Mouse (Mus musculus) erythroblast, embryonic 14.5 days (primary cell): ENCODE measurements at regions not wholly inside any gene's neighbourhood (a gene's known extent, or its start where the extent isn't known, plus 50 kb on each side); places are given as distances from the start of the nearest gene placed in this dataset.
"Not testable (repeated sequence)": the region's sequence is repeated elsewhere in the genome, so short reads cannot be mapped to it uniquely, and the experiment has no call there.

ENCODE experiments used
- H3K27me3 ChIP-seq: 2 replicates; pipeline ENCODE4 v1.6.1; 2012; ENCODE audit warnings: inconsistent platforms; ENCODE audit not compliant: control insufficient read depth
- H3K36me3 ChIP-seq: 2 replicates; pipeline ENCODE4 v1.6.1; 2012; ENCODE audit warnings: mild to moderate bottlenecking, inconsistent platforms; ENCODE audit not compliant: control insufficient read depth
- H3K4me1 ChIP-seq: 2 replicates; pipeline ENCODE4 v1.6.1; 2012; ENCODE audit warnings: inconsistent platforms; ENCODE audit not compliant: control insufficient read depth
- H3K4me3 ChIP-seq: replicated peaks from 2 replicates; pipeline ENCODE3; 2012; ENCODE audit warnings: moderate library complexity, mild to moderate bottlenecking, inconsistent platforms
- H3K9me3 ChIP-seq: 2 replicates; pipeline ENCODE4 v1.6.1; 2012; ENCODE audit warnings: low read length, inconsistent platforms, mixed read lengths; ENCODE audit not compliant: control insufficient read depth
- GATA1 ChIP-seq: IDR thresholded peaks from 2 replicates; pipeline ENCODE4 v1.6.1; 2012; ENCODE audit warnings: low read length, inconsistent platforms, mixed read lengths
- TAL1 ChIP-seq: IDR thresholded peaks from 3 replicates; pipeline ENCODE4 v1.6.1; 2012; ENCODE audit warnings: low read length, inconsistent platforms, mixed read lengths

- Histone ChIP-seq H3K4me3 (no peak overlapping the region), H3K9me3 (peaks cover 4% of the 10 kb centered on the region; the same call in 1 of the 2 replicates), H3K36me3 (no peaks in the 10 kb centered on the region), H3K4me1 (no peaks in the 10 kb centered on the region), H3K27me3 (no peaks in the 10 kb centered on the region)
- TF ChIP-seq GATA1: no peak
- no peak for TF ChIP-seq TAL1
These were observed 127.7 kb downstream of the Lyplal1 start for GRCm38 (mm10) chr1:185989432-185989831.

- not testable (repeated sequence) for H3K27me3 ChIP-seq, H3K36me3 ChIP-seq, H3K4me1 ChIP-seq, H3K4me3 ChIP-seq, H3K9me3 ChIP-seq
These were observed 117.0 kb downstream of the Lyplal1 start for GRCm38 (mm10) chr1:186000066-186000465.

GRCm38 (mm10) chr1:186013413-186013812, 103.7 kb downstream of the Lyplal1 start:
- TF ChIP-seq TAL1 (no peak), GATA1 (no peak)
- Histone ChIP-seq H3K27me3 (no peaks in the 10 kb centered on the region), H3K9me3 (no peaks in the 10 kb centered on the region; the same call in 1 of the 2 replicates), H3K4me1 (no peaks in the 10 kb centered on the region), H3K4me3 (no peak overlapping the region), H3K36me3 (no peaks in the 10 kb centered on the region)

GRCm38 (mm10) chr1:186014166-186014565, 102.9 kb downstream of the Lyplal1 start:
- H3K9me3 ChIP-seq: no peaks in the 10 kb centered on the region; the same call in 1 of the 2 replicates
- no peaks in the 10 kb centered on the region for H3K36me3 ChIP-seq
- H3K4me1 ChIP-seq: no peaks in the 10 kb centered on the region
- H3K27me3 ChIP-seq: no peaks in the 10 kb centered on the region
- TF ChIP-seq GATA1: no peak
- no peak for TF ChIP-seq TAL1
- no peak overlapping the region for H3K4me3 ChIP-seq

GRCm38 (mm10) chr1:186015831-186016561, 101.1 kb downstream of the Lyplal1 start:
- Histone ChIP-seq H3K4me1 (no peaks in the 10 kb centered on the region), H3K4me3 (no peak overlapping the region), H3K9me3 (peaks cover 5% of the 10 kb centered on the region), H3K27me3 (no peaks in the 10 kb centered on the region), H3K36me3 (no peaks in the 10 kb centered on the region)
- TF ChIP-seq TAL1: no peak
- TF ChIP-seq GATA1: no peak

GRCm38 (mm10) chr1:186017547-186017946, 99.6 kb downstream of the Lyplal1 start:
- Histone ChIP-seq H3K9me3 (peaks cover 9% of the 10 kb centered on the region), H3K27me3 (no peaks in the 10 kb centered on the region), H3K4me3 (no peak overlapping the region), H3K36me3 (no peaks in the 10 kb centered on the region), H3K4me1 (no peaks in the 10 kb centered on the region)
- TF ChIP-seq TAL1 (no peak), GATA1 (no peak)

- H3K27me3 ChIP-seq: no peaks in the 10 kb centered on the region
- no peaks in the 10 kb centered on the region for H3K4me1 ChIP-seq
- no peak overlapping the region for H3K4me3 ChIP-seq
- H3K36me3 ChIP-seq: no peaks in the 10 kb centered on the region
- peaks cover 16% of the 10 kb centered on the region for H3K9me3 ChIP-seq
- TF ChIP-seq TAL1: no peak
- no peak for TF ChIP-seq GATA1
These were observed 97.6 kb downstream of the Lyplal1 start for GRCm38 (mm10) chr1:186019511-186019910.

GRCm38 (mm10) chr1:186031951-186032350, 85.2 kb downstream of the Lyplal1 start:
- no peak for TF ChIP-seq TAL1
- no peak for TF ChIP-seq GATA1
- Histone ChIP-seq H3K36me3 (no peaks in the 10 kb centered on the region), H3K4me3 (no peak overlapping the region), H3K4me1 (no peaks in the 10 kb centered on the region), H3K27me3 (no peaks in the 10 kb centered on the region), H3K9me3 (no peaks in the 10 kb centered on the region; the same call in 1 of the 2 replicates)

- Histone ChIP-seq H3K27me3 (no peaks in the 10 kb centered on the region), H3K9me3 (0 out of 2 replicates have a peak, but pooled peaks cover 2% of the 10 kb centered on the region), H3K4me1 (no peaks in the 10 kb centered on the region), H3K4me3 (no peak overlapping the region), H3K36me3 (no peaks in the 10 kb centered on the region)
- TF ChIP-seq GATA1 (no peak), TAL1 (no peak)
These were observed 82.7 kb downstream of the Lyplal1 start for GRCm38 (mm10) chr1:186034443-186034842.
